Mouse (Mus musculus) T-helper 2 cell (primary cell): ENCODE data around the gene Abcf3.

Experiments used
- in situ Hi-C: fragments of 300-600 bp; cut with MboI, MseI; formaldehyde crosslinking; loops from one replicate; pipeline ENCODE4 v1.15.1; 2025; ENCODE audit warnings: high pct_unique_total_duplicates

The Abcf3 gene

DNA sequence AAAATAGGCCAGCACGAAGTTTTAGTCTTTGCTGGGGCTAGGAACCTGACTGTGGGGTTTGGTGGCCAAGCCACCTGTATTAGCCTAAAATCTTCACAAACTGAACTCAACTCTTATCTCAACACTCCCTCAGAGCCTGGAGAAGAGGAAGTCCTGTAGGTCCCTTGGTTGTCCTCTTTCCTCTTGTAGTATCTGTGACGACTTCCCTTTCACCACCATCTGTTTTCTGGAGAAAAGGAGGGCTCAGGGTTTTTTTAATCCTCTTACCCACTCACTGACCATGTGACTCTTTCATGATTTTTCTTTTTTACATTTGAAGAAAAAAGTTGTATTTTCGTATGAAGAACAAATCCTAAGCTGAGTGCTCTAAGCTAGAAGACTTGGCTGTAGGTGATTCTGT lies 8.7 kb upstream of the Abcf3 start:
- in situ Hi-C loops = loop anchor here (10.0 kb wide), 1 partner anchor 75 kb away; the partner anchor contains the start of genes Alg3, Eef1akmt4 and Gm49333

GRCm38 (mm10) chr16:20540438-20540837 lies 7.9 kb upstream of the Abcf3 start:
- in situ Hi-C loops = loop anchor here (10.0 kb wide), 1 partner anchor 74 kb away; the partner anchor contains the start of genes Alg3, Eef1akmt4 and Gm49333

GRCm38 (mm10) chr16:20545696-20546095 lies 2.7 kb upstream of the Abcf3 start:
- in situ Hi-C loops = loop anchor here (10.0 kb wide), 1 partner anchor 69 kb away; the partner anchor contains the start of genes Alg3, Eef1akmt4 and Gm49333

DNA sequence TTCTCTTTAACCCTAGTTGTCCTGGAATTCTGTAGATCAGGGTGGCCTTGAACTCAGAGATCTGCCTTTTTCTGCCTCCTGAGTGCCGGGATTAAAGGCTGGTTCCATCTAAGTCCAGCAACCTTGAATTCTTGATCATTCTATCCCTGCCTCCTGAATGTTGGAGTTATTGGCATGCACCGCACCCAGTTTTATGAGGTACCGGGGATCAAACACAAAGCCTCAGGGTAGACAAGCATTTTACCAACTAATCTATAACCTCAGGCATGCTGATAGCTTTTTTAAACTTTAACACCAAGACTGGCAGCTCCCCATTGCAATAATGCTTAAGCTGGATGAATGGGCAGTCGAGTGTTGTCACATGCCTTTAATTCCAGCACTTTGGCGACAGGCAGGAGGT lies 954 bp upstream of the Abcf3 start:
- in situ Hi-C loops = loop anchor here (10.0 kb wide), 1 partner anchor 67 kb away; the partner anchor contains the start of genes Alg3, Eef1akmt4 and Gm49333

- in situ Hi-C loops = loop anchor here (10.0 kb wide), 1 partner anchor 66 kb away; the partner anchor contains the start of genes Alg3, Eef1akmt4 and Gm49333
Observed at GRCm38 (mm10) chr16:20549161-20549560, 784 bp downstream of the Abcf3 start.

GRCm38 (mm10) chr16:20551691-20552090 lies 3.3 kb downstream of the Abcf3 start:
- in situ Hi-C loops = no loop called here

GRCm38 (mm10) chr16:20552594-20552993 lies 4.2 kb downstream of the Abcf3 start:
- in situ Hi-C loops = no loop called here

GRCm38 (mm10) chr16:20555000-20555399 lies 6.6 kb downstream of the Abcf3 start:
- in situ Hi-C loops = no loop called here

DNA sequence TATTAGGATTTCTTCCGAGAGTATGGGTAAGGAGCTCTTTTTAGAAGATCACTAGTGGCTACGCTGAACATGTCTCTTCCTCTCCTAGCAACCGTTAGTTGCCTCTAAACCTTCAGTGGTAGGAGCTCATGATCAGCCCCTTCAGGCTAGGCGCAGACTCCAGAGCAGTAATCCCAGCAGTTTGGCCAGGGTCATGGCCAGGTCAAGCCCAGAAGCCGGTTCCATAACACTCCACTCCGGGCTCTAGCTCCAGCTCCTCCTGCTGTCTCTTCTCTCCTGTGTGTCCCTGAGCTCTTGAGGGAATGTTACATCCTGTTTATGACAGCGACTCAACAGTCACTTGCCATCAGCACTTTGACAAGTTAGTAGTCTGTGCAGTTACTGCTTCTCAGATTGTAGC lies 9.0 kb downstream of the Abcf3 start:
- in situ Hi-C loops = no loop called here

DNA sequence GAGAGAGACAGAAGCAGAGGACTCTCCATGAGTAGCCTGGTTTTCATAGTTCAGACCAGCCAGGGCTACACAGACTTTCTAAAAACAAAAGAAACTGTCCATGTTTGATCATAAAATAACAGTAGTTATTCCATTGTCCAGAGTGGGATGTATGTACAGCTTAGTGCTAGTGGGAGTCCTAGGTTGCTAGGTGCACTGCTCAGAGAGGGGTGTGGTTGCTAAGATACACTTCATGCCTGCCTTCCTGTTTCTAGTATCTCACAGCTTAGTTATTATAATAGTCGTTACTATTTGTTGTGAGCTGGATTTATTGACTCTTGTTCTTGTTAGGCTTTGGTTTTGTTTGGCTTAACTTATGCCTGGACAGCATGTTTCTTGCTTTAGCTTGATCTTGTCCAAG lies 16.7 kb downstream of the Abcf3 start:
- in situ Hi-C loops = loop anchor here (10.0 kb wide), 1 partner anchor 560 kb away; no protein-coding TSS in a partner anchor

DNA sequence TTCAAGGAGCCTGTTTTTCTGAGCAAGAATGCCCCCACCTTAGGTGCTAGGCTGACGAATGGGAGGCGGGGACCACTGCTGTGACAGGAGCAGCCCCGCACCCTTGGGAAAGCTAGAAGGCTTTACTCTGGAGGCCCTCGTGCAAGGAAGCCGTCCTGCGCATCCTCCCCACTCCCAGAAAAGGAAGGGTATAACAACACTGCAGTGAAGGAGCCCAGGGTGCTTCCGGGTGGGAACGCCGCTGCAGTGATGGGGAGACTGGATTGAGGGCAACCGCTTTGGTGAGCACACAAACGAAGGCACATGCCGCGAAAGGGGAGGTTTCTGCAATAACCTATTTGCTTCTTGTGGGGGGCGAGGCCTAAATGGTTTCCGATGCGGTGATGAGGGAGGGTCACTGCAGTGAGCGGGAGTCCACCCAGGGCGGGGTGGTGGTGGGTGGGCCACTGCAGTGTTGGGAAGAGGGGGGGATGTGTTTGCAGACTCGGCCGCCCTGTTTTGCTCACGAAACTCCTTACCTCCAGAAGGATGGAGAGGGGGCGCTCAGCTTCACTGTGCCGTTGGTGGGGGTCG lies 41.1 kb downstream of the Abcf3 start, which contains the start of gene Vwa5b2:
Gene Vwa5b2 (plus strand): TSS at position 106 of the 573 bp plus-strand sequence.
- in situ Hi-C loops = no loop called here

DNA sequence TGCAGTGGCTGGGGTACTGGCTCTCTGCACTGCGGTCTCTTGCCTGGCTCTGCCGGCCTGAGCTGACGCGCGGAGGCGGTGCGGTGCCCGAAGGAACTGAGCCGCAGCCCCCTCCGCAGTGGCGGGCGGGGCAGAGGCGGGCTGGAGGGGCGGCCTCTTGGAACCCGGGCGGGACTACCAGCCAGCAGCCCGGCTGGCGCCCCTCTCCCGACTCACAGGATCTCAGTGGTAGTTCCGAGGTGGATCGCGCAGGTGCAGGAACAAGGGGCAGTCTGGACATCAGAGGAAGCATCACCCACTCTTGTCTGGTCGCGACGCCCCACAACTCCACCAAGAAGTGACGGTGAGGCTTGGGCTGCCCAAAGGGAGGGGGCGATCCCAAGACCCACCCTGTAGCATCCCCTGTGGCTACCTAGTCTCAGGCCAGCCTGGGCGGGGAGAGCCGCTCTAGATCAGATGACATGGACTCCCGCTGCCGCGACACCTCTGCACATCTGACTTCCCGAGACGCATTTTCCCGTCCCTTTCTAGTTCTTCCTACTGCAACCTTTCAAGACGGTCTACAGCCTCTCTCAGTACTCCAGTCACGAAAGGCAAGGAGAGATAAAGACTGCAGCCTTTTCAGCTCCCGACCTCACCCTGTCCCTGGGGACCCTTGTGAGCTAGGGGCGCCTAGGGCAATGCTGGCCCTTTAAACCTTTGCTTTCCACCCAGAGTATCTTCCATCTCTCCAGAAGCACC lies 41.7 kb downstream of the Abcf3 start:
- in situ Hi-C loops = no loop called here

- in situ Hi-C loops = no loop called here
Observed at GRCm38 (mm10) chr16:20590680-20591038, 42.3 kb downstream of the Abcf3 start.

GRCm38 (mm10) chr16:20591076-20591705 lies 42.8 kb downstream of the Abcf3 start:
- in situ Hi-C loops = no loop called here

GRCm38 (mm10) chr16:20595060-20595673 lies 46.8 kb downstream of the Abcf3 start:
- in situ Hi-C loops = no loop called here

DNA sequence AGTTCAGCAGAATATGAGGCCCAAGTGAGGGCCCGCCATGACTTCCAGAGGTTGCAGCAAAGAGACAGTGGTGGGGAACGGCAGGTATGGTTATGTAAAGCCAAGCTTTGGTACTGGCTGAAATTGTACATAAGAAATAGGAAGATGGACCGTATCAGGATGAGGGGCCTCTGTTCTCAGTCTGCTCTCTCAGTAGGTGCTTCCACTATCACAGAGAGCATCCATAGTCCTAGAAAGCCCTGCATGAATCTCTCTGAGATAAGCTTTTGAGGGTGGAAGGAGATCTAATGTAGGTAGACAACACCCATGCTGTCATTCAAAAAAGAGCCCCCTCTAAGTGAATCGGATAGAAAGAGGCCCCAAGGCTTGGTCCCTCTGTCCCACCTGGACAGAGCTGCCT lies 47.4 kb downstream of the Abcf3 start:
- in situ Hi-C loops = no loop called here

- in situ Hi-C loops = no loop called here
Observed at GRCm38 (mm10) chr16:20596687-20597441, 48.5 kb downstream of the Abcf3 start.

- in situ Hi-C loops = loop anchor here (5.0 kb wide), 1 partner anchor 37 kb away; no protein-coding TSS in a partner anchor
Observed at GRCm38 (mm10) chr16:20600511-20600910, 52.1 kb downstream of the Abcf3 start.

- in situ Hi-C loops = loop anchor here (5.0 kb wide), 1 partner anchor 33 kb away; no protein-coding TSS in a partner anchor
Observed at GRCm38 (mm10) chr16:20604705-20605104, 56.3 kb downstream of the Abcf3 start.

GRCm38 (mm10) chr16:20610501-20611356 lies 62.4 kb downstream of the Abcf3 start:
- in situ Hi-C loops = loop anchor here (10.0 kb wide), 2 partner anchors 66 to 116 kb away; partner anchors contain the start of genes Abcf3 and Eif2b5
